Mouse (Mus musculus) thymus, adult 18-20 months (tissue): ENCODE results near the gene Myo5a.

ENCODE experiments used
- DNase-seq, 2 experiments: peaks; one replicate each; pipeline ENCODE4 v3.0.0; 2022; ENCODE audit warnings: mixed read lengths in 2 of 2

Myo5a gene

DNA sequence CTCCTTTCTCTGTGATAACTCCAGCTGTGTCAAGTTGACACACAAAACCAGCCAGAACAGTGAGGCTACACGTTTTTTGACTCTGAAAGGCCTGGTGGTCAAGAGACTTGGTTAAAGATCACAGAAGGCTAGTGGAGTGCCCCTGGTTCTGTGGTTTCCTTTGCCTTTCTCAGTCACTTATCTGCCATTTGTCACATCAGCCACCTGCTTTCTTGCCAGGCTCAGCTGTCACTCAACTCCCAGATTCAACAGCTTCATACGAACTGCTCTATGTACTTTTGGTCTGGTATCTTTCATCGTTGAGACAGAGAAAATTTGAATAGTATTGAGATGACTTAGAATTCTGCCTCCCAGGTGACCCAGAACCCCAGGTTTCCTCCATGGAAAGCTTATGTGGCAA, 183.0 kb downstream of the Myo5a start:
- DNase-seq = no peak

DNA sequence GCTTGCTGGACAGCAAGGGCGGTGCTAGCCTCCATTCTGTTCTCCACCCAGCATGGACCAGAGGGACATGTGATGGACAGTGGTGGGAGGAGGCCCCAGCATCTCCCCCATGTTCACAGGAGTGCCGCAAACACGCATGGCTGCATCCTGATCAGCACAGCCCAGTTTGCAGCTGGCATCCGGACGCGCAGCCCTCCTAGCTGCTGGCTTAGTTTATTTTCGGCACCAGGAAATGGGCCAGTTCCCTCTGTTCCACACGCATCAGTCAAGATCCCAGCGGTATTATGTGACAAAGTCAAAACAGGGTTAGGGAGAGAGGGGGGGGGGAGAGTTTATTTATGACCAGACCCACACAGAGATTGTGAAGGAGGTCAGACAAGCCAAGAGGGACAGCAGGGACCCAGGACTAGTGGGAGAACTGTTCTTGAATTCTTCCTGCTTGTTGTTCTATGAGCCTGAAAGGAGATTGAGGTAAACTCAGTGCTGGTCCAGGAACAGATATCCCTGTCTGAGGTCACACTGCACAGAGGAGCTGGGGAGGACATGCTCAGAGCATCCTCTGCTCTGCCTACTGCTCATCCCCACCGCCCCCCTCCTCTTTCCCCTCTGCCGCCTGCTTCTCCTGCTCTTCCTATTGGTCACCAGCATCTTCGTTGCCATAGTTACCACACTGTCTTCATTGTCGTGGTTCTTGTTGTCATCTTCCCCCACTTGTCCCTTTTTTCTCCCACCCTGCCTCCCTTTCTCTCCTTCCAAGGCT, 183.6 kb downstream of the Myo5a start:
- no peak for DNase-seq

DNA sequence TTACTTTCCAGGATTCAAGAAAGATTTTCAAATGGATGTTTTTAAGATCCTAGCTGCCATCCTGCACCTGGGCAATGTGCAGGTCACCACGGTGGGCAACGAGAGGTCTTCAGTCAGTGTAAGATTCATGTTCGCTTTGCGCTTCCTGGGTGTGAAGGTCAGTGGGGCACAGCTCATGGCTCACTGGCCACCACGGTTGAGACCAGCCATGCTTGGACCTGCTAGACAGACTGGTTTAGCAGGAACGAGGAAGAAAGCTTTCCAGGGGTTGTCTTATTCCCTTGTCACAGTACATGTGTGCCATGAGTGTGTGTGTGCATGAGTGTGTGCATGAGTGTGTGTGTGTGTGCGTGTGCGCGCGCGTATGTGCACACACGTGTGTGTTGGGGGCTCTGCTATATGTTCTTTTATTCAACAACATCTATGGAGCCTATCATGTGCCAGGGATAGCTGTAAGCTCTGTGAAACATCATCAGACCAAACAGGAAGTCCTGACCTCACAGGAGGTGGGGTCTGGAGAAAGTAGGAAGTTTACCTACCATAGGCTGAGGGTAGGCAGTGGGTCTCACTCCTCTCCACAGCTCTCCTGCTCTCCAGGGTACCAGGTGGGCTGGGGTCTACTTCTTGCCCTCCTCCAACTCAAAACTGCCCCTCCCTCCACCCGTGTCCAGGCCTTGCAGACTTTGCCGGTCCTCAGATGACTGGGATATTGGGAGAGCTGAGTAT, 185.2 kb downstream of the Myo5a start:
- DNase-seq = peak in 1 of 2 experiments; percentile 12

DNA sequence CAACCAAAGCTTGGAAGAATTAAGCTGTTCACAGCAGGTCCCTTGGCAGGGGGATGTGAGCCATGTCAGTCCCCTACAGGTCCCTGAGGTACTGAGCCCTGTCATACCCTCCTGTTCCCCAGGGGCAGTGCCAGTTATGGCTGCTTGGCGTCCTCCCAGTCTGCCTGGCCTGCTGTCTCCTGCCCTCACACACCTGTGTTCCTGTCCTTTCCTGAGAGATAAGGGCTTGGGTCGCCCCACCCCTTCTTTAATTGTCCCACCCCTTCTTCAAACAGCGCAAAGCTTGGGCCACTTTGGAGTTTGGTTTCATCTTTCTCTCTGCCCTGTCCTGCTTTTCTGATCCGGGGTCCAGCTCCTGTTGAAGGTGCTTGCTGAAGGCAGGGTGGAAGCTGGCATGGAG, 188.0 kb downstream of the Myo5a start:
- no peak for DNase-seq

DNA sequence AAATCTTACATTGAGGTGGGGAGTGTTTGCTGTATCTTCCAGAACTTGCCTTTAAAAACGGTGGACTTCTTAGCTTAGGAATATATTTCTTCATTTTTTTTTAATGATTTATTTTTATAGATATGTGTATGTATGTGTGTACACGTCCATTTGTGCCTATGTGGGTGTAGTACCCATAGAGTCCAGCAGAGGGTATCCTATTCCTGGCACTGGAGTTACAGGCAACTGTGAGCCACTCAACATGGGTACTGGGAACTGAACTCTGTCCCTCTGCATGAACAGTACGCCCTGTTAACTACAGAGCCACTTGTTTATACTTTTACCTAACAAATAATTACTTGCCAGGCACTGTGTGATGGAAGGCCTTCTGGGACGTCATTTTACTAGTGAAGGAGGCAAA, 188.8 kb downstream of the Myo5a start:
- no peak for DNase-seq

DNA sequence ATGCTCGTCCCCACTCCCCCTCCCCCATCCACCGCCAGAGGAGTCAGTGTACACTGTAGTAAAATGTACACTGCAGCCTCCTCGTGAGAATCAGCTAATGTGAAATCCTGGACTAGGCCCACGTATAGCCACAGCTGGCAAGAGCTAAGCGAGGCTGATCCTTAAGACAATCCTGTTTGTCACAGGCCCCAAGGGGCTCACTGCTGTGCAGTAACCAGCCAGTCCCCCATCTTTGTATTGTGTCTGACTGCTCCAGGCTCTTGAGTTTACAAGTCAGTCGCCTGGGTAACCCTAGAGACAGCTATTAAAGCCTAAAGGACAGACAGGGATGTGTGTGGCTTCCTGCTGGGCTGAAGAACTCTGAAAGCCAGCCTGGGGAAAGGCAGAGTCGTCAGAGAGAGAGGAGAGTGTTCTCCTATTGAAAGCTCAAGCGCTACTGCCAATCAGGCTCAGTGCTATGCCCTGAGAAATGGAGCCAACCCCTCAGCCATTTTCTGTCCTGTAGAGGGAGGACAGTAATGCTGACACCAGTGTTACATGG, 190.6 kb downstream of the Myo5a start:
- DNase-seq = no peak

DNA sequence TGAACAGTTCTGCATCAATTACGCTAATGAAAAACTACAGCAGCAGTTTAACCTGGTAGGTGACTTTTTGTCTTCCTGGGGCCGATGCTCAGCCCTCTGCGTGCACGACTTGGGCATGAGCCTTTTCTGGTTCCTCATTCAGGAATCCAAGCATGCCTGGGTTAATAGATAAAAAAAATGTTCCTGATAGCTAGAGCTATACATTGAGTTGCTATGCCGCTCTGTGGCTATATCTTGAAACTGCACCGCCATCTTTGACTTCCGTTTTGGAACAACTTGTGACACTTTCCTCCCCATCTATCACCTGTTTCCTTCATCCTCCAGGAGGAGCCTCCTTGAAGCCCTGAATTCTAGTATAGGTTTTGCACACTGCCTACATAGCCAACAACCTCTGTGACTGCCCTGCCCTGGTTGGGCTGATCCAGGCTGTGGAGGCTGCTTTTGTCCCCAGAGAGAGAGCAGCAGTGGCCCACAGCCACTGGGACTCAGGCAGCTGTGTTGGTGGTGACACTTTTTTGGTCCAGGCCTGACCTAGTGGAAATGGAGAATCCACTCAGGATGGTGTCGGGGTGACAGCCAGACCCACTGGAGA, 191.5 kb downstream of the Myo5a start:
- DNase-seq = peak in 1 of 2 experiments; percentile 14

DNA sequence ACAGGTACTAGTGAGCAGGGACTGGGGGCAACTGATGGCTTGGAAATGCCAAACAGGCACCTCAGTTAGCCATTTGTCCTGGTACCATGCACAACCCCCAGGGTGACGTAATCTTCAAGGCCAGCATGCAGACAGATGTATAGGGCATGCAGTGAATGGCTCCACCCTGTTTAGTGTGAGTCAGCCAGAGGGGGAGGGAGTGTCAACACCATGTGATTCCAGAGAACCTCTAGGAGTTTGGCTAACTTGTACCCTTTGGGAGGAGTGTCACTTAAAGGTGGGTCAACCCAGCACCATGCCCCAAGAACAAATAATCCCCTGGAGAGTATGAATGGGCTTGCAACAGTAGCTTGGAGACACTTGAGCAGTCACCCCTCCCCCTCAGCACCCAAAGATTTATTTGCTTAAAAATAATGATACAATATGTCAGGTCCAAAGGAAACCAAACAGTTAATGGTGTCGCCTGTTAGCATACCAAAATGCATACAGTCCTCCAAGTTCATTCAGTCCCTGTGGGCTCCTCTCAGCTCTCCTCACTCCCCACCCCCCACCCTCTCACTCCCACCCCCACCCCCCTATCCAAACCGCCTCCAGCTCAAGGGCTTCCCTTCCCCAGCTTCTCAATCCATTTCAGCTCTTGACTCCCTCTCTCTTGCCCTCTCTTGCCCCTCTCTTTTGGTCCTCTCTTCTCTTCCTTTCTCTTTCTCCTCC, 193.3 kb downstream of the Myo5a start:
- no peak for DNase-seq

DNA sequence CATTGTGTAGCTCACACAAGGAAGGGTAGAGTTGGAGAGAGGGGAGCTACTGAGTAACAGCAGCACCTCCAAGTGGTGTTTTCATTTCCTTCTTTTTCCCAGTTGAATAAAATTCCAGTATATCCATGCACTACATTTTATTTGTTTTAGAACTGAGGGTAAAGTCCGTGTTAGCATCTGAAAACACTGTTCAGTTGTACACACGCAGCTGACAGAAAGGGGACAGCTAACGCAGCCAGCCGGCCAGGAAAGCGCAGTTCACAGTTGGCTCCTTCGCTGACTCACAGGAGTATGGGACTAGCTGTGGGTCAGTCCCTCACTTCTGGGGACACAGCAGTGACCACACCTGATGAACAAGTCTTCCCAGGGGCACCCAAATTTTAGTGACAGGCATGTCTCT, 196.3 kb downstream of the Myo5a start:
- no peak for DNase-seq

DNA sequence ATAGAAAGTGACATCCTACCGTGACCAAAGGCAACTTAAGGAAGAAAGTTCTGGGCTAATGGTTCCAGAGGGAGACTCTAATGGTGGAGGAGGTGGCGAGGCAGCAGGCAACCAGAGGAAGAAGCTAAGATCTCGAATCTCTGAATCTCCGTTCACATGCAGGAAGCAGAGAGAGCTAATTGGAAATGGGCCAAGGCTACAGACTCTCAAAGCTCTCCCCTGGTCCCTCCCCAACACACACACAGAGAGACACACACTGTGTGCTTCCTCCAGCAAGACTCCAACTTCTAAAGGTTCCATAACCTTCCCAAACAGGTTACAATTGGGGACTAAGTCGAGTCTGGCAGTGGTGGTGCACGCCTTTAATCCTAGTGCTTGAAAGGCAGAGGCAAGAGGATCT, 199.6 kb downstream of the Myo5a start:
- DNase-seq = no peak

DNA sequence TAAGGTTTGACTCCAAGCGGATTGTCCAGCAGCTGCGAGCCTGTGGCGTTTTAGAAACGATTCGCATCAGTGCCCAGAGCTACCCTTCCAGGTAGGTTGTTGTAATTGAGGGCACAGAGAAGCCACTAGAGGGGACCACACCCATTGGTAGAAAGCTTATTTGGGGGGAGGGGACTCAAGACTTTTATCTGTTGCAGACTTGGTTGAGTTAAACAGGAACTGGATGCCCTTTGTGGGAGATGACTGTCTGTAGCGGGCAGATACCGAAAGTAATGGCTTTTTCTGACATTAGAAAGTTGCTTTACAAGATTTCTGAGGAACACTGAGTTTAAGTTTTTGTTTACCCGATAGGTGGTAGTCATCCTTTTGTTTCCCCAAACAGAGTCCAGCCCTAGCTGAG, 200.7 kb downstream of the Myo5a start:
- no peak for DNase-seq
